Comparison of ENCODE assay signal across 24 mouse cellular contexts in genomic region chr8:54986791-54987190, GRCm38 (mm10). TPM values are rescaled to one million over a fixed set of nuclear protein-coding genes. Genes with fewer than 3 reads are reported as not detected.
A peak's percentile ranks its signal among the peaks of the same experiment; 100 is the strongest.
DNase-seq lines count a peak whose midpoint lies in the region; ATAC-seq and TF ChIP-seq lines count a peak whose summit lies in the region.
"Had no signal": no experiment of that assay in that cellular context is flagged by ENCODE, and none has a peak within 500 bp of the region (broad histone marks: within the 10 kb centered on the region; RNA-seq: fewer than 3 reads in every experiment).

No protein-coding gene starts in this region.

- WGBS in hindbrain, embryonic 16.5 days, result 32% methylated on average over 2 of the region's 2 CpGs
- 39% methylated on average over 2 of the region's 2 CpGs for whole genome bisulfite sequencing in hindbrain, embryonic 13.5 days
- 28% methylated on average over 2 of the region's 2 CpGs for WGBS in midbrain, postnatal 0 days
- 38% methylated on average over 2 of the region's 2 CpGs for WGBS in midbrain, embryonic 16.5 days

- peak; percentile 60 for ATAC-seq in hindbrain, embryonic 16.5 days
- no peak; the same call in 1 of the 2 replicates for ATAC-seq in hindbrain, embryonic 13.5 days (ENCODE audit: low FRiP score)
- no peak for ATAC-seq in midbrain, postnatal 0 days (ENCODE audit: low FRiP score)
- no peak for ATAC-seq in midbrain, embryonic 16.5 days
- ATAC-seq: intestine, postnatal 0 days; midbrain, embryonic 15.5 days had no signal

- no peak overlapping the region for H3K27ac ChIP-seq in hindbrain, embryonic 16.5 days (ENCODE audit: low read depth, low read length)
- no peak overlapping the region for H3K27ac ChIP-seq in hindbrain, embryonic 13.5 days
- H3K27ac ChIP-seq in midbrain, postnatal 0 days (ENCODE audit: low read depth, low read length), result no peak overlapping the region
- no peak overlapping the region for H3K27ac ChIP-seq in midbrain, embryonic 16.5 days (ENCODE audit: low read length)
- H3K27ac ChIP-seq: embryonic facial prominence, embryonic 15.5 days; liver, embryonic 13.5 days; midbrain, embryonic 15.5 days had no signal

- no peak overlapping the region for H3K9ac ChIP-seq in hindbrain, embryonic 16.5 days (ENCODE audit: low read depth, low read length)
- H3K9ac ChIP-seq in hindbrain, embryonic 13.5 days, result no peak overlapping the region
- no peak overlapping the region for H3K9ac ChIP-seq in midbrain, postnatal 0 days (replicated peaks; ENCODE audit: low read length, poor library complexity, severe bottlenecking)
- H3K9ac ChIP-seq in midbrain, embryonic 16.5 days (ENCODE audit: low read depth, low read length), result no peak overlapping the region
- H3K9ac ChIP-seq: embryonic facial prominence, embryonic 15.5 days; heart, embryonic 12.5 days; liver, embryonic 13.5 days; midbrain, embryonic 15.5 days had no signal

- H3K9me3 ChIP-seq in hindbrain, embryonic 16.5 days (ENCODE audit: control insufficient read depth, low read length), result no peaks in the 10 kb centered on the region
- no peaks in the 10 kb centered on the region for H3K9me3 ChIP-seq in hindbrain, embryonic 13.5 days
- H3K9me3 ChIP-seq in midbrain, postnatal 0 days (ENCODE audit: low read length), result no peaks in the 10 kb centered on the region
- no peaks in the 10 kb centered on the region for H3K9me3 ChIP-seq in midbrain, embryonic 16.5 days (replicated peaks; ENCODE audit: control insufficient read depth, low read length, poor library complexity, severe bottlenecking)
- H3K9me3 ChIP-seq: embryonic facial prominence, embryonic 15.5 days; heart, embryonic 12.5 days; liver, embryonic 13.5 days; midbrain, embryonic 15.5 days had no signal

- DNase-seq in cerebellum, postnatal 10 days, result peak; percentile 54 to 59
- DNase-seq in cerebellum, postnatal 36 days, result no peak
- peak; percentile 61 for DNase-seq in midbrain, postnatal 0 days (ENCODE audit: low spot score)
- DNase-seq in thymus, postnatal 4 days, result no peak
- DNase-seq: adrenal gland, adult 2 months; gastrocnemius, postnatal 25 days; heart, adult 18-20 months; heart, postnatal 10 days; kidney, postnatal 25 days; liver, embryonic 13.5 days; lung, adult 2 months; lung, postnatal 14 days; retina, postnatal 1 day; right cerebral cortex, postnatal 25 days; spleen, adult 18-20 months had no signal

- H3K4me3 ChIP-seq in hindbrain, embryonic 16.5 days (ENCODE audit: low read length), result no peak overlapping the region
- no peak overlapping the region for H3K4me3 ChIP-seq in hindbrain, embryonic 13.5 days
- no peak overlapping the region for H3K4me3 ChIP-seq in midbrain, postnatal 0 days (ENCODE audit: low read depth, low read length)
- H3K4me3 ChIP-seq in midbrain, embryonic 16.5 days (ENCODE audit: low read depth, low read length), result no peak overlapping the region
- H3K4me3 ChIP-seq: embryonic facial prominence, embryonic 15.5 days; heart, embryonic 12.5 days; liver, embryonic 13.5 days; midbrain, embryonic 15.5 days had no signal

- no peaks in the 10 kb centered on the region for H3K36me3 ChIP-seq in hindbrain, embryonic 16.5 days (ENCODE audit: control insufficient read depth, insufficient read depth, low read length)
- H3K36me3 ChIP-seq in hindbrain, embryonic 13.5 days, result no peaks in the 10 kb centered on the region
- no peaks in the 10 kb centered on the region for H3K36me3 ChIP-seq in midbrain, postnatal 0 days (ENCODE audit: insufficient read depth, low read length)
- no peaks in the 10 kb centered on the region for H3K36me3 ChIP-seq in midbrain, embryonic 16.5 days (ENCODE audit: control insufficient read depth, insufficient read depth, low read length)
- H3K36me3 ChIP-seq: embryonic facial prominence, embryonic 15.5 days; heart, embryonic 12.5 days; liver, embryonic 13.5 days; midbrain, embryonic 15.5 days had no signal

- TF ChIP-seq CTCF in midbrain, postnatal 0 days (IDR thresholded peaks at IDR 0.05), result no peak

- H3K4me1 ChIP-seq in hindbrain, embryonic 16.5 days (ENCODE audit: control insufficient read depth, insufficient read depth, low read depth, low read length), result no peaks in the 10 kb centered on the region; the same call in 1 of the 2 replicates
- H3K4me1 ChIP-seq in hindbrain, embryonic 13.5 days (replicated peaks), result peaks cover 2% of the 10 kb centered on the region; the same call in 1 of the 2 replicates
- H3K4me1 ChIP-seq in midbrain, postnatal 0 days (ENCODE audit: insufficient read depth, low read length), result peaks cover 3% of the 10 kb centered on the region; the same call in 1 of the 2 replicates
- peaks cover 13% of the 10 kb centered on the region for H3K4me1 ChIP-seq in midbrain, embryonic 16.5 days (ENCODE audit: control insufficient read depth, insufficient read depth, low read length)
- H3K4me1 ChIP-seq: embryonic facial prominence, embryonic 15.5 days; heart, embryonic 12.5 days; liver, embryonic 13.5 days had no signal

- H3K4me2 ChIP-seq in hindbrain, embryonic 16.5 days (ENCODE audit: low read length), result no peak overlapping the region
- H3K4me2 ChIP-seq in hindbrain, embryonic 13.5 days, result no peak overlapping the region
- no peak overlapping the region for H3K4me2 ChIP-seq in midbrain, postnatal 0 days (ENCODE audit: low read depth, low read length, poor library complexity, severe bottlenecking)
- no peak overlapping the region for H3K4me2 ChIP-seq in midbrain, embryonic 16.5 days (ENCODE audit: low read length)
- H3K4me2 ChIP-seq: embryonic facial prominence, embryonic 15.5 days; heart, embryonic 12.5 days; liver, embryonic 13.5 days; midbrain, embryonic 15.5 days had no signal

- H3K27me3 ChIP-seq in hindbrain, embryonic 16.5 days (replicated peaks; ENCODE audit: control insufficient read depth, insufficient read depth, low read length), result no peaks in the 10 kb centered on the region
- no peaks in the 10 kb centered on the region for H3K27me3 ChIP-seq in hindbrain, embryonic 13.5 days
- no peaks in the 10 kb centered on the region for H3K27me3 ChIP-seq in midbrain, postnatal 0 days (ENCODE audit: insufficient read depth, low read length)
- H3K27me3 ChIP-seq in midbrain, embryonic 16.5 days (ENCODE audit: control insufficient read depth, insufficient read depth, low read depth, low read length), result no peaks in the 10 kb centered on the region
- H3K27me3 ChIP-seq: embryonic facial prominence, embryonic 15.5 days; heart, embryonic 12.5 days; liver, embryonic 13.5 days; midbrain, embryonic 15.5 days had no signal

RNA-seq across cellular contexts. Expression of gene Gpm6a, which starts 32.1 kb away (rescaled TPM):
- polyA plus RNA-seq in hindbrain, embryonic 16.5 days (2015; fragmentation: Nextera tagmentation; extraction: Ambion mirVana), result 545 and 587 TPM in 2 replicates
- 347 and 359 TPM in 2 replicates for polyA plus RNA-seq in hindbrain, embryonic 13.5 days (2015; fragmentation: Nextera tagmentation; extraction: Ambion mirVana)
- 913 and 1,167 TPM in 2 replicates for total RNA-seq in midbrain, postnatal 0 days (2014; rRNA removed)
- 620 and 624 TPM in 2 replicates for polyA plus RNA-seq in midbrain, postnatal 0 days (2015; fragmentation: Nextera tagmentation; extraction: Ambion mirVana)
- 649 and 676 TPM in 2 replicates for polyA plus RNA-seq in midbrain, embryonic 16.5 days (2015; fragmentation: Nextera tagmentation; extraction: Ambion mirVana)
- total RNA-seq: common myeloid progenitor, adult 5-6 weeks; megakaryocyte progenitor cell, adult 5-6 weeks had no signal

Comparison
In these comparisons a context has a peak if more than half of its experiments do, and no peak if none do; other contexts are left out.
1. DNase-seq: peak in cerebellum, postnatal 10 days (2 of 2) and midbrain, postnatal 0 days (single experiment); none in cerebellum, postnatal 36 days (0 of 2) and thymus, postnatal 4 days (single experiment).